ENCODE assay signal across 9 mouse cellular contexts in the genomic region with DNA sequence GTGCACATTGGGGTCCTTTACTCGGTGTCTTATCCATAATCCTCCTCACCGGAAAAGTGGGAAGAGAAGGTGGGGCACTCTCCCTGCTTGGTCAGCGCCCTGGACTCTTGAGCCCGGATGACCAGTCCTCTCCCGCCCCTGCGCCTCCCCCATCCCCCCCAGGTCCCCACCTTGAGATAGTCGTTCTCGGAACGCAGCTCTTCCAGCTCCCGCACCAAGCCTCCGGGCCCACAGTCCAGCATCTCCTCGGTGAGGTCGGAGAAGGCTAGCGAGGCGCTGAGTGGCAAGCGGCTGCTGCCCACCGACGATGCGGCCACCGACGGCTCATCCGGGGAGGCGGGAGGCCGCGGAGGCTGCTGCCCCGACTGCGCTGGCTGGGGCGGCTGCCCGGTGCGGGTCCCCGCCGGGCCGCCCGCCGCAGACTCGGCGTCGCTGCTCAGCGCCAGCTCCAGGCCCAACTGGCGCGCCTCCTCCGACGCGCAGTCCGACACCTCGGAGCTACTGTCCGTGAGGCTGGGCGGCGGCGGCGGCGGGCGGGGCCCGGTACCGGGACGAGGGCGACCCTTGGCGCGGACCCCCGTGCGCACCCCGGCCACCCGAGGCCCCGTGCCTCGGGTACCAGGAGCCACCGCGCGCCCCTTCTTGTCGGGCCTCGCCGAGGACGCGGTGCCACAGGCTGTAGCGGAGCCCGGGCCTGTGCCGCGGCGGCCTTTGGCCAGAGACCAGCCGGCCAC. TPM values are rescaled to one million over a fixed set of nuclear protein-coding genes. Genes with fewer than 3 reads are reported as not detected.
DNase-seq lines count a peak whose midpoint lies in the region; ATAC-seq and TF ChIP-seq lines count a peak whose summit lies in the region.
"Had no signal": no experiment of that assay in that cellular context is flagged by ENCODE, and none has a peak within 500 bp of the region (broad histone marks: within the 10 kb centered on the region; RNA-seq: fewer than 3 reads in every experiment).

No protein-coding gene starts in this region.

- H3K27ac ChIP-seq in layer of hippocampus, adult 2 months, result peak overlapping the region; percentile 95
- peak overlapping the region; percentile 74 for H3K27ac ChIP-seq in embryonic fibroblast, embryonic 13.5 days (ENCODE audit: insufficient read depth, low read length)
- peak overlapping the region; percentile 92 for H3K27ac ChIP-seq in intestine, embryonic 16.5 days (ENCODE audit: low read length)
- peak overlapping the region; percentile 99 for H3K27ac ChIP-seq in midbrain, embryonic 13.5 days

- no peaks in the 10 kb centered on the region for H3K27me3 ChIP-seq in intestine, embryonic 16.5 days (replicated peaks; ENCODE audit: control insufficient read depth, insufficient read depth, low read length)
- no peaks in the 10 kb centered on the region for H3K27me3 ChIP-seq in midbrain, embryonic 13.5 days

- peak overlapping the region; percentile 80 for H3K4me3 ChIP-seq in layer of hippocampus, adult 2 months
- H3K4me3 ChIP-seq in embryonic fibroblast, embryonic 13.5 days (ENCODE audit: insufficient read depth, low read length), result peak overlapping the region; percentile 78
- H3K4me3 ChIP-seq in intestine, embryonic 16.5 days (ENCODE audit: low read length), result peak overlapping the region; percentile 77
- peak overlapping the region; percentile 98 for H3K4me3 ChIP-seq in midbrain, embryonic 13.5 days (replicated peaks)

- under 1% methylated on average over 68 of the region's 79 CpGs for WGBS in intestine, embryonic 16.5 days
- under 1% methylated on average over 58 of the region's 79 CpGs for WGBS in midbrain, embryonic 13.5 days

- H3K9me3 ChIP-seq in intestine, embryonic 16.5 days (ENCODE audit: control insufficient read depth, low read length), result no peaks in the 10 kb centered on the region
- no peaks in the 10 kb centered on the region for H3K9me3 ChIP-seq in midbrain, embryonic 13.5 days

- H3K4me2 ChIP-seq in intestine, embryonic 16.5 days (ENCODE audit: low read depth, low read length), result peak overlapping the region; percentile 80
- peak overlapping the region; percentile 100 for H3K4me2 ChIP-seq in midbrain, embryonic 13.5 days (replicated peaks)

- TF ChIP-seq POLR2A in embryonic fibroblast, embryonic 13.5 days (IDR thresholded peaks at IDR 0.05; ENCODE audit: low read depth, low read length), result no peak; the same call in 1 of the 2 replicates

- peak; percentile 17 for ATAC-seq in intestine, embryonic 16.5 days
- ATAC-seq in midbrain, embryonic 13.5 days, result peak; percentile 1; the same call in 1 of the 2 replicates
- ATAC-seq in granulocyte monocyte progenitor cell, adult 5-6 weeks (replicated peaks; ENCODE audit: poor library complexity, severe bottlenecking), result no peak

- peaks cover 19% of the 10 kb centered on the region for H3K4me1 ChIP-seq in embryonic fibroblast, embryonic 13.5 days (ENCODE audit: control insufficient read depth, insufficient read depth, low read length)
- peaks cover 40% of the 10 kb centered on the region for H3K4me1 ChIP-seq in intestine, embryonic 16.5 days (ENCODE audit: control insufficient read depth, insufficient read depth, low read length)
- peaks cover 61% of the 10 kb centered on the region for H3K4me1 ChIP-seq in midbrain, embryonic 13.5 days (replicated peaks)

- DNase-seq in layer of hippocampus, adult 2 months (ENCODE audit: low spot score in 2 of 2), result no peak
- no peak for DNase-seq in layer of hippocampus, adult 8-10 months (ENCODE audit: low spot score in 2 of 2)
- peak; percentile 53 for DNase-seq in adrenal gland, postnatal 25 days
- no peak for DNase-seq in ovary, postnatal 10 days (ENCODE audit: low spot score)

- H3K36me3 ChIP-seq in intestine, embryonic 16.5 days (ENCODE audit: control insufficient read depth, insufficient read depth, low read length), result no peaks in the 10 kb centered on the region
- H3K36me3 ChIP-seq in midbrain, embryonic 13.5 days, result peaks cover 13% of the 10 kb centered on the region

- peak overlapping the region; percentile 87 for H3K9ac ChIP-seq in intestine, embryonic 16.5 days (ENCODE audit: low read depth, low read length)
- peak overlapping the region; percentile 100 for H3K9ac ChIP-seq in midbrain, embryonic 13.5 days (replicated peaks)

- TF ChIP-seq CTCF in layer of hippocampus, adult 2 months (conservative IDR thresholded peaks at IDR 0.05), result no peak
- TF ChIP-seq CTCF in embryonic fibroblast, embryonic 13.5 days (IDR thresholded peaks at IDR 0.05; ENCODE audit: borderline replicate concordance, insufficient read depth, low read length), result no peak

RNA-seq across cellular contexts. Expression of a gene that starts 0.8 kb away (rescaled TPM):
- 10 to 100 TPM; 31.4 to 36.3 TPM for total RNA-seq in layer of hippocampus, adult 2 months (2021)
- 10 to 100 TPM; 30.9 to 38.3 (median 34.4) TPM for total RNA-seq in layer of hippocampus, adult 8-10 months (2022)
- total RNA-seq in adrenal gland, postnatal 25 days (2021), result 45.8 and 49.1 TPM in 2 replicates
- polyA plus RNA-seq in embryonic fibroblast, embryonic 13.5 days (2011; ENCODE audit: insufficient read length, low read depth, missing spikeins), result 20.2 and 21.8 TPM in 2 replicates
- 1.2 and 1.3 TPM in 2 replicates for polyA plus RNA-seq in intestine, embryonic 16.5 days (2015; fragmentation: Nextera tagmentation; extraction: Ambion mirVana)
- polyA plus RNA-seq in midbrain, embryonic 13.5 days (2015; fragmentation: Nextera tagmentation; extraction: Ambion mirVana), result 6.2 and 6.4 TPM in 2 replicates
- total RNA-seq in granulocyte monocyte progenitor cell, adult 5-6 weeks (2014; fragmentation: Nextera tagmentation), result 4.4 and 5.7 TPM in 2 replicates
- 2.5 TPM in 2 replicates for total RNA-seq in granulocyte monocyte progenitor cell, adult 5-6 weeks (2017)

RNA-seq across cellular contexts. Expression of a gene that starts 8.6 kb away (rescaled TPM):
- total RNA-seq in layer of hippocampus, adult 2 months (2021), result not detected
- not detected for total RNA-seq in layer of hippocampus, adult 8-10 months (2022)
- total RNA-seq in adrenal gland, postnatal 25 days (2021), result not detected in 2 replicates
- not detected in 2 replicates for polyA plus RNA-seq in embryonic fibroblast, embryonic 13.5 days (2011; ENCODE audit: insufficient read length, low read depth, missing spikeins)
- not detected in 2 replicates for polyA plus RNA-seq in intestine, embryonic 16.5 days (2015; fragmentation: Nextera tagmentation; extraction: Ambion mirVana)
- not detected in 2 replicates for polyA plus RNA-seq in midbrain, embryonic 13.5 days (2015; fragmentation: Nextera tagmentation; extraction: Ambion mirVana)
- total RNA-seq in granulocyte monocyte progenitor cell, adult 5-6 weeks (2014; fragmentation: Nextera tagmentation), result not detected in 2 replicates
- total RNA-seq in granulocyte monocyte progenitor cell, adult 5-6 weeks (2017), result not detected in 2 replicates
- total RNA-seq: left cerebral cortex, postnatal 36 days had no signal

RNA-seq across cellular contexts. Expression of a gene that starts 56.8 kb away (rescaled TPM):
- 10 to 100 TPM; 14.3 to 16.8 TPM for total RNA-seq in layer of hippocampus, adult 2 months (2021)
- total RNA-seq in layer of hippocampus, adult 8-10 months (2022), result 10 to 100 TPM; 15.7 to 19.7 (median 18.4) TPM
- 18.0 and 26.1 TPM in 2 replicates for total RNA-seq in adrenal gland, postnatal 25 days (2021)
- polyA plus RNA-seq in embryonic fibroblast, embryonic 13.5 days (2011; ENCODE audit: insufficient read length, low read depth, missing spikeins), result 79.5 and 83.7 TPM in 2 replicates
- 22.0 and 22.3 TPM in 2 replicates for polyA plus RNA-seq in intestine, embryonic 16.5 days (2015; fragmentation: Nextera tagmentation; extraction: Ambion mirVana)
- 10.9 and 12.1 TPM in 2 replicates for polyA plus RNA-seq in midbrain, embryonic 13.5 days (2015; fragmentation: Nextera tagmentation; extraction: Ambion mirVana)
- total RNA-seq in granulocyte monocyte progenitor cell, adult 5-6 weeks (2014; fragmentation: Nextera tagmentation), result 65.3 and 71.3 TPM in 2 replicates
- total RNA-seq in granulocyte monocyte progenitor cell, adult 5-6 weeks (2017), result 77.6 and 88.2 TPM in 2 replicates
